Mouse (Mus musculus) liver, postnatal 0 days (tissue): ENCODE results near the gene Mcur1.

Source experiments
- CTCF ChIP-seq: sonication (generic); IDR thresholded peaks from 2 replicates; pipeline ENCODE4 v1.5.1; 2016; ENCODE audit warnings: antibody characterized with exemption, low read depth
- EP300 ChIP-seq: IDR thresholded peaks from 2 replicates; pipeline ENCODE4 v1.6.1; 2016; ENCODE audit warnings: antibody characterized with exemption, low read depth, mild to moderate bottlenecking

- TF ChIP-seq CTCF (no peak), EP300 (no peak)
These were observed 14.0 kb upstream of the Mcur1 start for GRCm38 (mm10) chr13:43573979-43574378.
